Mouse (Mus musculus): ENCODE measurements at regions not wholly inside any gene's neighbourhood (a gene's known extent, or its start where the extent isn't known, plus 50 kb on each side); places are given as distances from the start of the nearest gene placed in this dataset.

DNA sequence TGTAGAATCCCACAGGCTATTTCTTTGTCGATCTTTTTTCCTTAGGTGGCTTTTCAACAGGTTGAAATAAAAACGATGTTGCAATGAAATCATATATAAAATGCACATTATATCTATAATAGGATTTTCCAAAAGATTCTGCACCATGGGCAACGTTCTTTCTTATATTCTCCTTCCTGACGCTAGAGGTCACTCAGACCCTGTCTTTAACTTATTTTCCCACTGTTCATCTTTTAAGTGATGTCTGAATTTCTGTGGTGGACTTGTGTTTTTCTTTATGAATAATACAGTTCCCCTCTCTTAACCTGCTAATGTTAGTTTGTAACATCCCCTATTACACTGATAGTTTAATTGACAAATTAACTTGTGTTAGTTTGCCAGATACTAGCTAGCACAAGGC lies 86.5 kb upstream of the Got2 start:
- Histone ChIP-seq H3K27me3 (ENCODE audit: control insufficient read depth, insufficient read depth, insufficient read length) (no peaks in the 10 kb centered on the region), H3K4me3 (ENCODE audit: insufficient read depth, poor library complexity, severe bottlenecking) (no peak overlapping the region), H3K36me3 (ENCODE audit: control insufficient read depth, insufficient read depth) (no peaks in the 10 kb centered on the region), H3K79me2 (ENCODE audit: control insufficient read depth, insufficient read depth) (no peaks in the 10 kb centered on the region), H3K79me3 (ENCODE audit: low read depth) (no peaks in the 10 kb centered on the region), H3ac (ENCODE audit: control insufficient read depth, insufficient read length, low read depth) (no peak overlapping the region)
- no peak for TF ChIP-seq USF1 (IDR thresholded peaks at IDR 0.05; ENCODE audit: low read depth)
- TF ChIP-seq CTCF (IDR thresholded peaks at IDR 0.05; ENCODE audit: control insufficient read depth, insufficient read depth, insufficient read length), result no peak
- no peak for TF ChIP-seq FOSL1 (IDR thresholded peaks at IDR 0.05; ENCODE audit: insufficient read depth, low read length, poor library complexity, severe bottlenecking)
- TF ChIP-seq MYOG (IDR thresholded peaks at IDR 0.05; ENCODE audit: control insufficient read depth, extremely low read depth, insufficient read length), result no peak

GRCm38 (mm10) chr8:95974231-95974630 lies 85.9 kb upstream of the Got2 start:
- no peaks in the 10 kb centered on the region for H3K27me3 ChIP-seq (ENCODE audit: control insufficient read depth, insufficient read depth, insufficient read length)
- H3K4me3 ChIP-seq (ENCODE audit: insufficient read depth, poor library complexity, severe bottlenecking), result no peak overlapping the region
- H3K79me3 ChIP-seq (ENCODE audit: low read depth), result no peaks in the 10 kb centered on the region
- no peaks in the 10 kb centered on the region for H3K36me3 ChIP-seq (ENCODE audit: control insufficient read depth, insufficient read depth)
- H3ac ChIP-seq (ENCODE audit: control insufficient read depth, insufficient read length, low read depth), result no peak overlapping the region
- H3K79me2 ChIP-seq (ENCODE audit: control insufficient read depth, insufficient read depth), result no peaks in the 10 kb centered on the region
- TF ChIP-seq CTCF (IDR thresholded peaks at IDR 0.05; ENCODE audit: control insufficient read depth, insufficient read depth, insufficient read length), result no peak
- TF ChIP-seq CEBPB (IDR thresholded peaks at IDR 0.05; ENCODE audit: low read depth), result no peak
- TF ChIP-seq USF1 (IDR thresholded peaks at IDR 0.05; ENCODE audit: low read depth), result no peak
- no peak for TF ChIP-seq MAX (IDR thresholded peaks at IDR 0.05)

GRCm38 (mm10) chr8:95973571-95973970 lies 85.2 kb upstream of the Got2 start:
- TF ChIP-seq MAX (IDR thresholded peaks at IDR 0.05), result no peak
- no peak for TF ChIP-seq FOSL1 (IDR thresholded peaks at IDR 0.05; ENCODE audit: insufficient read depth, low read length, poor library complexity, severe bottlenecking)
- TF ChIP-seq MYOD1 (IDR thresholded peaks at IDR 0.05; ENCODE audit: control insufficient read depth, insufficient read length, low read depth), result no peak
- no peak for TF ChIP-seq USF1 (IDR thresholded peaks at IDR 0.05; ENCODE audit: low read depth)
- TF ChIP-seq CEBPB (IDR thresholded peaks at IDR 0.05; ENCODE audit: low read depth), result no peak
- no peak for TF ChIP-seq MYOG (IDR thresholded peaks at IDR 0.05; ENCODE audit: control insufficient read depth, extremely low read depth, insufficient read length)
- no peak for TF ChIP-seq CTCF (IDR thresholded peaks at IDR 0.05; ENCODE audit: control insufficient read depth, insufficient read depth, insufficient read length)
- Histone ChIP-seq H3K36me3 (ENCODE audit: control insufficient read depth, insufficient read depth) (no peaks in the 10 kb centered on the region), H3ac (ENCODE audit: control insufficient read depth, insufficient read length, low read depth) (no peak overlapping the region), H3K79me3 (ENCODE audit: low read depth) (no peaks in the 10 kb centered on the region), H3K79me2 (ENCODE audit: control insufficient read depth, insufficient read depth) (no peaks in the 10 kb centered on the region), H3K27me3 (ENCODE audit: control insufficient read depth, insufficient read depth, insufficient read length) (no peaks in the 10 kb centered on the region), H3K4me3 (ENCODE audit: insufficient read depth, poor library complexity, severe bottlenecking) (no peak overlapping the region)

- H3K4me3 ChIP-seq (ENCODE audit: insufficient read depth, poor library complexity, severe bottlenecking), result no peak overlapping the region
- no peaks in the 10 kb centered on the region for H3K79me3 ChIP-seq (ENCODE audit: low read depth)
- no peak overlapping the region for H3ac ChIP-seq (ENCODE audit: control insufficient read depth, insufficient read length, low read depth)
- H3K27me3 ChIP-seq (ENCODE audit: control insufficient read depth, insufficient read depth, insufficient read length), result no peaks in the 10 kb centered on the region
- TF ChIP-seq FOSL1 (IDR thresholded peaks at IDR 0.05; ENCODE audit: insufficient read depth, low read length, poor library complexity, severe bottlenecking), result no peak
- no peak for TF ChIP-seq CTCF (IDR thresholded peaks at IDR 0.05; ENCODE audit: control insufficient read depth, insufficient read depth, insufficient read length)
- no peak for TF ChIP-seq USF1 (IDR thresholded peaks at IDR 0.05; ENCODE audit: low read depth)
- no peak for TF ChIP-seq MAX (IDR thresholded peaks at IDR 0.05)
- H3K79me2 ChIP-seq (ENCODE audit: control insufficient read depth, insufficient read depth), result no peaks in the 10 kb centered on the region
- H3K36me3 ChIP-seq (ENCODE audit: control insufficient read depth, insufficient read depth), result no peaks in the 10 kb centered on the region
Measured at GRCm38 (mm10) chr8:95968828-95969227, 80.5 kb upstream of the Got2 start.

- Histone ChIP-seq H3ac (ENCODE audit: control insufficient read depth, insufficient read length, low read depth) (no peak overlapping the region), H3K79me3 (ENCODE audit: low read depth) (no peaks in the 10 kb centered on the region), H3K79me2 (ENCODE audit: control insufficient read depth, insufficient read depth) (no peaks in the 10 kb centered on the region), H3K4me3 (ENCODE audit: insufficient read depth, poor library complexity, severe bottlenecking) (no peak overlapping the region), H3K36me3 (ENCODE audit: control insufficient read depth, insufficient read depth) (no peaks in the 10 kb centered on the region), H3K27me3 (ENCODE audit: control insufficient read depth, insufficient read depth, insufficient read length) (no peaks in the 10 kb centered on the region)
- TF ChIP-seq MYOG (IDR thresholded peaks at IDR 0.05; ENCODE audit: control insufficient read depth, extremely low read depth, insufficient read length) (no peak), CTCF (IDR thresholded peaks at IDR 0.05; ENCODE audit: control insufficient read depth, insufficient read depth, insufficient read length) (no peak), CEBPB (IDR thresholded peaks at IDR 0.05; ENCODE audit: low read depth) (no peak), FOSL1 (IDR thresholded peaks at IDR 0.05; ENCODE audit: insufficient read depth, low read length, poor library complexity, severe bottlenecking) (no peak), USF1 (IDR thresholded peaks at IDR 0.05; ENCODE audit: low read depth) (no peak), MYOD1 (IDR thresholded peaks at IDR 0.05; ENCODE audit: control insufficient read depth, insufficient read length, low read depth) (no peak), MAX (IDR thresholded peaks at IDR 0.05) (no peak)
Measured at GRCm38 (mm10) chr8:95966430-95966829, 78.1 kb upstream of the Got2 start.

DNA sequence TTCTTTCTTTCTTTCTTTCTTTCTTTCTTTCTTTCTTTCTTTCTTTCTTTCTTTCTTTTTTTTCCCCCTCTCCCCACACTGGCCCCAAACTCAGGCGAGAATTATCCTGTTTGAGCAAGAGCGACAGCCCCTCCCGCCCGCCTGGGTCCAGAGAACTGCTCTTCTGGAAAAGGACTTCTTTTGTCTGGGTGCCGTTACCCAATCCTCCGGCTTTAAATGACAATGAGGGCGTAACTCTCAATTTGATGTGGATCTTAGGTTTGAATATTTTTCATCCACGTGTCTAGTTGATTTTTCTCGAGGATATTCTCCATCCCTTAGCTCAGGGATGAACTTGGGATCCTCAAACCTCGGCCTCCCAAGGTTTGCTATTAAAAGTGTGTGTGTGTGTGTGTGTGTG lies 63.9 kb upstream of the Got2 start:
- H3ac ChIP-seq (ENCODE audit: control insufficient read depth, insufficient read length, low read depth), result no peak overlapping the region
- peaks cover 23% of the 10 kb centered on the region for H3K27me3 ChIP-seq (ENCODE audit: control insufficient read depth, insufficient read depth, insufficient read length)
- H3K36me3 ChIP-seq (ENCODE audit: control insufficient read depth, insufficient read depth), result no peaks in the 10 kb centered on the region
- no peak overlapping the region for H3K4me3 ChIP-seq (ENCODE audit: insufficient read depth, poor library complexity, severe bottlenecking)
- no peaks in the 10 kb centered on the region for H3K79me2 ChIP-seq (ENCODE audit: control insufficient read depth, insufficient read depth)
- no peaks in the 10 kb centered on the region for H3K79me3 ChIP-seq (ENCODE audit: low read depth)
- TF ChIP-seq CEBPB (IDR thresholded peaks at IDR 0.05; ENCODE audit: low read depth), result no peak
- no peak for TF ChIP-seq USF1 (IDR thresholded peaks at IDR 0.05; ENCODE audit: low read depth)
- TF ChIP-seq MAX (IDR thresholded peaks at IDR 0.05), result no peak
- no peak for TF ChIP-seq MYOG (IDR thresholded peaks at IDR 0.05; ENCODE audit: control insufficient read depth, extremely low read depth, insufficient read length)
- TF ChIP-seq FOSL1 (IDR thresholded peaks at IDR 0.05; ENCODE audit: insufficient read depth, low read length, poor library complexity, severe bottlenecking), result no peak
- TF ChIP-seq CTCF (IDR thresholded peaks at IDR 0.05; ENCODE audit: control insufficient read depth, insufficient read depth, insufficient read length), result no peak
- TF ChIP-seq MYOD1 (IDR thresholded peaks at IDR 0.05; ENCODE audit: control insufficient read depth, insufficient read length, low read depth), result no peak
